Mouse (Mus musculus) MEL (cell line): ENCODE data around the gene Arsb. TPM values are rescaled to one million over a fixed set of nuclear protein-coding genes. Genes with fewer than 3 reads are reported as not detected.

ENCODE experiments used
- DNase-seq: peaks from one replicate; pipeline ENCODE4 v3.0.0; 2011; ENCODE audit warnings: low read depth, low spot score
- H3K27ac ChIP-seq: 2 replicates; pipeline ENCODE4 v1.5.1; 2012; ENCODE audit warnings: low read depth, mild to moderate bottlenecking, control low read depth, low read length, moderate library complexity; ENCODE audit not compliant: control insufficient read depth
- H3K27me3 ChIP-seq, 2 experiments: fragments of 150-350 bp in 1 of 2; sonication (generic) in 1 of 2; 2 replicates each; pipeline ENCODE4 v1.6.1; 2012; ENCODE audit warnings: low read length in 2 of 2, mild to moderate bottlenecking in 2 of 2, improper control_type of control experiment in 1 of 2, moderate library complexity in 1 of 2; ENCODE audit not compliant: insufficient read depth in 2 of 2, control insufficient read depth in 1 of 2
- H3K36me3 ChIP-seq, 2 experiments: 2 replicates each; pipeline ENCODE4 v1.6.1; 2012 to 2014; ENCODE audit warnings: low read length in 2 of 2, improper control_type of control experiment in 1 of 2, inconsistent platforms in 1 of 2, mild to moderate bottlenecking in 1 of 2; ENCODE audit not compliant: insufficient read depth in 2 of 2, control insufficient read depth in 1 of 2
- H3K4me1 ChIP-seq, 2 experiments: fragments of 150-350 bp in 1 of 2; sonication (generic) in 1 of 2; 2 replicates each; pipeline ENCODE4 v1.6.1; 2012; ENCODE audit warnings: low read length in 2 of 2, improper control_type of control experiment in 1 of 2, mild to moderate bottlenecking in 1 of 2; ENCODE audit not compliant: insufficient read depth in 2 of 2, control insufficient read depth in 1 of 2
- H3K4me3 ChIP-seq, 2 experiments: fragments of 150-350 bp in 1 of 2; sonication (generic) in 1 of 2; 2 replicates each; pipeline ENCODE4 v1.5.1; 2012; ENCODE audit warnings: low read depth in 2 of 2, low read length in 2 of 2, mild to moderate bottlenecking in 2 of 2, moderate library complexity in 2 of 2, control low read depth in 1 of 2, improper control_type of control experiment in 1 of 2; ENCODE audit not compliant: control insufficient read depth in 1 of 2, insufficient read depth in 1 of 2
- H3K79me2 ChIP-seq: 2 replicates; pipeline ENCODE4 v1.6.1; 2012; ENCODE audit warnings: mild to moderate bottlenecking, low read length, moderate library complexity; ENCODE audit not compliant: control insufficient read depth, poor library complexity, insufficient read depth
- H3K9ac ChIP-seq: 2 replicates; pipeline ENCODE4 v1.6.1; 2012; ENCODE audit warnings: low read depth, mild to moderate bottlenecking, control low read depth, low read length, moderate library complexity; ENCODE audit not compliant: control insufficient read depth, poor library complexity, severe bottlenecking
- H3K9me3 ChIP-seq: fragments of 150-350 bp; sonication (generic); replicated peaks from 2 replicates; pipeline ENCODE4 v1.6.1; 2012; ENCODE audit warnings: mild to moderate bottlenecking, low read length, improper control_type of control experiment, moderate library complexity; ENCODE audit not compliant: insufficient read depth
- CHD1 ChIP-seq: IDR thresholded peaks from 2 replicates; pipeline ENCODE4 v1.6.1; 2012; ENCODE audit warnings: low read depth, mild to moderate bottlenecking, inconsistent platforms, low read length, improper control_type of control experiment
- CTCF ChIP-seq, 3 experiments: IDR thresholded peaks in 2 of 3; conservative IDR thresholded peaks in 1 of 3; 2 replicates each; pipeline ENCODE4 v1.5.1; 2011 to 2012; ENCODE audit warnings: low read length in 3 of 3, low read depth in 2 of 3, mild to moderate bottlenecking in 2 of 3, improper control_type of control experiment in 1 of 3, inconsistent platforms in 1 of 3, mixed read lengths in 1 of 3, moderate library complexity in 1 of 3; ENCODE audit not compliant: control insufficient read depth in 1 of 3, insufficient read depth in 1 of 3, poor library complexity in 1 of 3, severe bottlenecking in 1 of 3
- E2F4 ChIP-seq: IDR thresholded peaks from 2 replicates; pipeline ENCODE4 v1.6.1; 2011; ENCODE audit warnings: low read depth, low read length, improper control_type of control experiment, borderline replicate concordance
- GABPA ChIP-seq: IDR thresholded peaks from 2 replicates; pipeline ENCODE4 v1.6.1; 2012; ENCODE audit warnings: low read depth, mild to moderate bottlenecking, inconsistent platforms, low read length, improper control_type of control experiment, moderate library complexity
- HCFC1 ChIP-seq: IDR thresholded peaks from 2 replicates; pipeline ENCODE4 v1.6.1; 2012; ENCODE audit warnings: low read depth, mild to moderate bottlenecking, inconsistent platforms, low read length, improper control_type of control experiment, moderate library complexity
- JUND ChIP-seq: IDR thresholded peaks from 2 replicates; pipeline ENCODE4 v1.6.1; 2011; ENCODE audit warnings: low read depth, mild to moderate bottlenecking, improper control_type of control experiment, low read length
- MAFK ChIP-seq: IDR thresholded peaks from 2 replicates; pipeline ENCODE4 v1.6.1; 2011; ENCODE audit warnings: low read depth, mild to moderate bottlenecking, low read length, improper control_type of control experiment, borderline replicate concordance
- MEF2A ChIP-seq: IDR thresholded peaks from 2 replicates; pipeline ENCODE4 v1.6.1; 2014; ENCODE audit warnings: low read depth, mild to moderate bottlenecking, inconsistent platforms, low read length, improper control_type of control experiment; ENCODE audit not compliant: poor library complexity, insufficient replicate concordance, severe bottlenecking; ENCODE audit errors: extremely low read depth
- MYB ChIP-seq: IDR thresholded peaks from 2 replicates; pipeline ENCODE4 v1.6.1; 2011; ENCODE audit warnings: mild to moderate bottlenecking, low read depth, low read length, improper control_type of control experiment
- MYC ChIP-seq: IDR thresholded peaks from 2 replicates; pipeline ENCODE4 v1.6.1; 2011; ENCODE audit warnings: low read depth, mild to moderate bottlenecking, low read length, improper control_type of control experiment, moderate library complexity
- NELFE ChIP-seq: IDR thresholded peaks from 2 replicates; pipeline ENCODE4 v1.6.1; 2011; ENCODE audit warnings: low read depth, low read length, improper control_type of control experiment
- NRF1 ChIP-seq: IDR thresholded peaks from 2 replicates; pipeline ENCODE4 v1.6.1; 2014; ENCODE audit warnings: low read depth, mild to moderate bottlenecking, inconsistent platforms, low read length, improper control_type of control experiment, moderate library complexity; ENCODE audit not compliant: poor library complexity, insufficient read depth, severe bottlenecking
- POLR2AphosphoS2 ChIP-seq: IDR thresholded peaks from 2 replicates; pipeline ENCODE4 v1.6.1; 2011; ENCODE audit warnings: low read length, improper control_type of control experiment
- POLR2AphosphoS5 ChIP-seq: IDR thresholded peaks from 2 replicates; pipeline ENCODE4 v1.6.1; 2012; ENCODE audit warnings: low read depth, borderline replicate concordance, mild to moderate bottlenecking, inconsistent platforms, low read length, moderate library complexity, mixed read lengths
- RAD21 ChIP-seq: IDR thresholded peaks from 2 replicates; pipeline ENCODE4 v1.6.1; 2011; ENCODE audit warnings: mild to moderate bottlenecking, low read depth, low read length, improper control_type of control experiment
- RCOR1 ChIP-seq: IDR thresholded peaks from 2 replicates; pipeline ENCODE4 v1.6.1; 2012; ENCODE audit warnings: low read depth, mild to moderate bottlenecking, inconsistent platforms, low read length, improper control_type of control experiment
- SIN3A ChIP-seq: IDR thresholded peaks from 2 replicates; pipeline ENCODE4 v1.6.1; 2012; ENCODE audit warnings: low read length, improper control_type of control experiment, inconsistent platforms
- TAL1 ChIP-seq: IDR thresholded peaks from 2 replicates; pipeline ENCODE4 v1.6.1; 2012; ENCODE audit warnings: mild to moderate bottlenecking, inconsistent platforms, low read length, moderate library complexity, mixed read lengths
- ZC3H11A ChIP-seq: IDR thresholded peaks from 2 replicates; pipeline ENCODE4 v1.6.1; 2012; ENCODE audit warnings: low read depth, mild to moderate bottlenecking, inconsistent platforms, low read length, improper control_type of control experiment
- ZKSCAN1 ChIP-seq: IDR thresholded peaks from 2 replicates; pipeline ENCODE4 v1.6.1; 2012; ENCODE audit warnings: low read depth, mild to moderate bottlenecking, inconsistent platforms, low read length, improper control_type of control experiment, moderate library complexity
- ZMIZ1 ChIP-seq: IDR thresholded peaks from 2 replicates; pipeline ENCODE4 v1.6.1; 2012; ENCODE audit warnings: low read depth, mild to moderate bottlenecking, inconsistent platforms, low read length, improper control_type of control experiment, moderate library complexity
- ZNF384 ChIP-seq: IDR thresholded peaks from 2 replicates; pipeline ENCODE4 v1.6.1; 2012; ENCODE audit warnings: low read depth, mild to moderate bottlenecking, inconsistent platforms, low read length, improper control_type of control experiment
- polyA plus RNA-seq, 2 experiments: library from polyadenylated mRNA; stranded (reverse) in 1 of 2; unstranded in 1 of 2; fragments of >175 nt in 1 of 2; fragments of >200 nt in 1 of 2; gene quantifications; 2 replicates each; pipeline versions ENCODE4 v1.2.1 to v1.2.4; 2012; ENCODE audit warnings: low replicate concordance in 2 of 2, low read depth in 1 of 2; ENCODE audit not compliant: insufficient read length in 2 of 2, insufficient read depth in 1 of 2, missing spikeins in 1 of 2
- total RNA-seq: library from RNA; depleted of rRNA; stranded (reverse); fragments of 300-350 nt; gene quantifications from 2 replicates; pipeline ENCODE4 v1.2.3, GENCODE M21; 2012

The Arsb gene
- total and polyA plus RNA-seq, 3 experiments: 0.04 to 0.07 TPM; not detected in 1

- Histone ChIP-seq H3K4me3 (no peak overlapping the region), H3K9ac (no peak overlapping the region), H3K36me3 (no peaks in the 10 kb centered on the region), H3K4me1 (no peaks in the 10 kb centered on the region), H3K79me2 (no peaks in the 10 kb centered on the region), H3K27me3 (no peaks in the 10 kb centered on the region), H3K27ac (no peak overlapping the region), H3K9me3 (no peaks in the 10 kb centered on the region)
- DNase-seq: no peak
- no peak for TF ChIP-seq SIN3A
- no peak for TF ChIP-seq CHD1
- TF ChIP-seq JUND: no peak
- no peak for TF ChIP-seq GABPA
- TF ChIP-seq ZKSCAN1: no peak
Measured at GRCm38 (mm10) chr13:93936455-93936854, 165.0 kb downstream of the Arsb start.

- no peak for TF ChIP-seq RAD21
- TF ChIP-seq NRF1: no peak
- no peak for DNase-seq
- Histone ChIP-seq H3K27ac (no peak overlapping the region), H3K27me3 (no peaks in the 10 kb centered on the region), H3K4me3 (no peak overlapping the region), H3K4me1 (no peaks in the 10 kb centered on the region), H3K9ac (no peak overlapping the region), H3K36me3 (no peaks in the 10 kb centered on the region), H3K79me2 (no peaks in the 10 kb centered on the region), H3K9me3 (no peaks in the 10 kb centered on the region)
Measured at GRCm38 (mm10) chr13:93938118-93938517, 166.7 kb downstream of the Arsb start.

GRCm38 (mm10) chr13:93939363-93940127 is 168.1 kb downstream of the Arsb start:
- DNase-seq: peak; percentile 9
- Histone ChIP-seq H3K4me3 (no peak overlapping the region), H3K36me3 (no peaks in the 10 kb centered on the region), H3K9me3 (no peaks in the 10 kb centered on the region), H3K27me3 (no peaks in the 10 kb centered on the region), H3K9ac (no peak overlapping the region), H3K27ac (no peak overlapping the region), H3K79me2 (no peaks in the 10 kb centered on the region), H3K4me1 (no peaks in the 10 kb centered on the region)
- TF ChIP-seq MAFK (no peak), POLR2AphosphoS2 (no peak), CTCF (IDR thresholded peaks at IDR 0.05 in 2 of 3, conservative IDR thresholded peaks at IDR 0.05 in 1 of 3; ENCODE audit: control insufficient read depth in 1 of 3, insufficient read depth in 1 of 3, low read depth in 2 of 3, low read length in 3 of 3, poor library complexity in 1 of 3, severe bottlenecking in 1 of 3) (no peak), HCFC1 (no peak), NELFE (no peak), POLR2AphosphoS5 (no peak), ZC3H11A (no peak), RAD21 (no peak), ZNF384 (no peak), MYC (no peak), RCOR1 (no peak), MEF2A (no peak), ZMIZ1 (no peak), MYB (no peak), E2F4 (no peak), TAL1 (no peak)
